Mouse (Mus musculus) embryonic fibroblast, embryonic 13.5 days (primary cell): ENCODE measurements at regions not wholly inside any gene's neighbourhood (a gene's known extent, or its start where the extent isn't known, plus 50 kb on each side); places are given as distances from the start of the nearest gene placed in this dataset.

Source experiments
- CTCF ChIP-seq: IDR thresholded peaks from 2 replicates; pipeline ENCODE4 v1.5.1; 2011; ENCODE audit warnings: mild to moderate bottlenecking, control low read depth, low read length, moderate library complexity, borderline replicate concordance; ENCODE audit not compliant: insufficient read depth
- POLR2A ChIP-seq: IDR thresholded peaks from 2 replicates; pipeline ENCODE4 v1.6.1; 2011; ENCODE audit warnings: low read depth, mild to moderate bottlenecking, control low read depth, low read length, moderate library complexity

GRCm38 (mm10) chr5:64632171-64632570 lies 171.0 kb upstream of the Klf3 start:
- no peak for TF ChIP-seq POLR2A
- TF ChIP-seq CTCF, result no peak
